Mouse (Mus musculus) liver, embryonic 14.5 days (tissue): ENCODE data around the gene Tifab.

Experiments
- CTCF ChIP-seq: IDR thresholded peaks from 2 replicates; pipeline ENCODE4 v1.5.1; 2016; ENCODE audit warnings: antibody characterized with exemption, low read depth, control low read depth
- EP300 ChIP-seq: IDR thresholded peaks from 2 replicates; pipeline ENCODE4 v1.6.1; 2016; ENCODE audit warnings: antibody characterized with exemption, low read depth

DNA sequence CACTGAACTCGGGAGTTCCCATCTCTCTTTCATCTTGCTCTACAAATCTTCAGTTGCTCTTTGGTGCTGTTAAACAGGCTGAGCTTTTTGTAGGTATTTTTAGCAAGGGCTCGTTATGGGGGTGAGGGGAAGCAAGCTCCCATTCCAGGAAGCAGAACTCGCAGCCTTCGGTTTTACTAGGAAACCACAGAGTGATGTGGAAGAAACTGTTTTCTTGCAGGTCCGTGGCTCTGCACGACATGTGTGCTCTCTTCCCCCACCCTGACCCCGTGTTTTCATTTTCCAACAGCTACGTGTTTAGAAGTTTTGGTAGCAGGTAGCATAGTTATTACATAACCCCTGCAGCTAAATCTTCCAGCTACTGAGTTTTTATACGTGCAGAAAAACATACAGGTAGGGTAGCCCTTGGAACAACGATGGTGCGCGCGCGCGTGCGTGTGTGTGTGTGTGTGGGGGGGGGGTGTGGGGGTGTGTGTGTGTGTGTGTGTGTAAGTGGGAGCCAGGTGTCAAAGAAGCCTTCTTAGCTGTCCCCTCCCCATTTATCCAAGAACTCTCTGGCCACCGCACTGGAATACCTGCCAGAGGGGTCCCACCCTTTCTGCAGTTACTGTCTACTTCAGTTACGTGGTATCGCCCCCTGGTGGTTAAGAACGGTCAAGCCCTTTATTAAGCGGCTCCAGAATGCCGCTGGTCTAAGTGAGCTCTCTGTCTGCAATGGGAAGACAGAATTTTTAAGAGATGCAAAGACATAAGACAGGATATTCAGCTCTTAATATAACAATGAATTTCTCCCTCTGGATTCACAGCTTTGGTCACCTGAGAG is 27.1 kb downstream of the Tifab start:
- no peak for TF ChIP-seq EP300
- peak; percentile 86 for TF ChIP-seq CTCF
